Mouse (Mus musculus) urinary bladder, postnatal 10 days (tissue): ENCODE data around the gene Ifi204.
"Not testable (repeated sequence)": the region's sequence is repeated elsewhere in the genome, so short reads cannot be mapped to it uniquely, and the experiment has no call there.

Source experiments
- DNase-seq: peaks from one replicate; pipeline ENCODE4 v3.0.0; 2022; ENCODE audit warnings: low spot score

The Ifi204 gene

DNA sequence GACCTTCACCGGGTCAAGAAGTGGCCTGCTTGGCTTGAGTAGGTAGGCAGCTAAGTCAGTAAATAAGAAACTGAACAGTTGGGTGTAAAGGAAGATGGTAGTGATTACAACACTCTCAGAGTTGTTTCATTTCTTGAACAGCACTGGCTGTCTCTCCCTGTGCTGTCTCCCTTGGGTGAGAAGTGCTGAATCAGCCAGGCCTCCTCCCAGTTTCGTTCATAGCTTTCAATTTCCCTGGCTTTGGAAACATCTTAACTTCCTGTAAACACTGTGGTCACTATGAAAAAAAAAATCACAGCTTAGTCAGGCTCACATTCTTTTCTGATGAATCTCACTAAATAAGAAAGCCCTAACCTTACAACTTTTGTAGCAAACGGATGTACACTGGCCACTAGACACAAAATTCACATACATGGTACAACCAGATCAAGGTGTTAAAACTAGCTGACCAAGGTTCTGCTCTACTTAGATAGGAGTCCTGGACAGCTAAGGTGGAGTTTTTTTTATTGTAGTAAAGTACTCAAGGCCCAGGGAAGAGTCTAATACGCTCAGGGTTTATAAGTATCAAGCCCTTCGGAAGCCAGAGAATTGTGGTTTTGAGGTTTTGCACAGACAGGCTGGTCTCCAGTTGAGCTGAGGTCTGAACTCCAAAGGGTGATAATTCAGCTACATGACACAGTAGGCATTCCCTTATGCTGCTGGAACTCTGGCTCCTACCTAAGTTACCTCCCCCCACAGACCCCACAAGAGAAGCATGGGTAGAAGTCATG lies at the start of gene Ifi204:
Gene Ifi204, minus strand, starts transcription at position 96 of the 770 bp plus-strand sequence.
- DNase-seq, result not testable (repeated sequence)

DNA sequence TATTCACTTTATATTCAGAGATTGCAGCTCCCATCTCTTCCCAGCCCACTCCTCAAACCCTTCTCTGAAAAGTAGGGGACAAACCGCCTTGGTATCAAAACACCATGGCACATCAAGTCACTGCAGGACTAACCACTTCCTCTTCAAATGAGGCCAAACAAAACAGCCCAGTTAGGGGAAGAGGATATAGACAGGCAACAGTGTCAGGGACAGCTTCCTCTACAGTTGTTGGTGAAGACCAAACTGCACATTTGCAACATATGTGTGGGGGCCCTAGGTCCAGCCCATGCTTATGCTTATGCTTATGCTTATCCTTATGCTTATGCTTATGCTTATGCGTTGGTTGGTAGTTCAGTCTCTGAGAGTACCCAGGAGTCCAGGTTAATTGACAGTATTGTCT lies 42.6 kb upstream of the Ifi204 start:
- not testable (repeated sequence) for DNase-seq

DNA sequence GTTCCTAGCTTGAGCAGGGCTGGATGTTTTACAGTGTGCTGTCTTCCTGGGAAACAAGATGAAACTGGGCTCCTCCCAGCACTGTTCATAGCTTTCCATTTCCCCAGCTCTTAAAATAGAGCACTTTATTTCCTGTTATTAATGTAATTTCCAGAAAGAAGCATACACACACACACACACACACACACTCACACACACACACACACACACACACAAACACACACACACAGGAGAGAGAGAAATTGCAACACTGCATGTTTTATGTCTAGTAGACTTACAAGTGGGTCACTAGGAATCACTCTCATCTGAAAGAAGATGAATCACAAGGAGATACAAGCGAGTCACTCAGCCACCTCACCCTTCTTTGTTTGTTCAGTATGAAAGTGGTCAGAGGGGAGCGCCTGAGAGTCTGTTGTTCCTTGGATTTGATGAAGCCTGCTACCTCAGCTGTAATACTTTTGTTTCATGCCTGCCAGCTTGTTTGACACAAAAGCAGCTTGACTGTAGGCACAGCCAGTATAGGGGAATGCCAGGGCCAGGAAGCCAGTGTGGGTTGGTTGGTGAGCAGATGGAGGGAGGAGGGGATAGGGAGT lies 36.0 kb upstream of the Ifi204 start:
- DNase-seq, result not testable (repeated sequence)

DNA sequence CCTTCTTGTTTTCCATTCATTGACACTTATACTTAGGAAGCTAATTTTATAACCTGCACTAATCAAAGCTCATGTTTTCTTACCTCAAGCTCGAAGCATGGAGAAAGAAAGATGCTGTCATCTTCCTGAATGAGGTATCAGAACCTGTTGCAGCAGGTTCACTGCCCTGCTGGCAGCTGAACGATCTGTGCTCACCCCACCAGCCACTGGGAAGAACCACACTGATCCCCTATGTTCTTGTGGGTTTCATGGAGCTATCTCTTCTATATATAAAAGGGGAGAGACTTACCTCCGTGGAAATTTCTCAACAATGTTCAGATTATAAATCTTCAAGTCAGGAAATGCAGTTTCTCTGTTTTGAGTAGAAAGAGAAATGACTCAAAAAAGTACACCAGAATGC lies 35.5 kb upstream of the Ifi204 start:
- DNase-seq, result not testable (repeated sequence)

DNA sequence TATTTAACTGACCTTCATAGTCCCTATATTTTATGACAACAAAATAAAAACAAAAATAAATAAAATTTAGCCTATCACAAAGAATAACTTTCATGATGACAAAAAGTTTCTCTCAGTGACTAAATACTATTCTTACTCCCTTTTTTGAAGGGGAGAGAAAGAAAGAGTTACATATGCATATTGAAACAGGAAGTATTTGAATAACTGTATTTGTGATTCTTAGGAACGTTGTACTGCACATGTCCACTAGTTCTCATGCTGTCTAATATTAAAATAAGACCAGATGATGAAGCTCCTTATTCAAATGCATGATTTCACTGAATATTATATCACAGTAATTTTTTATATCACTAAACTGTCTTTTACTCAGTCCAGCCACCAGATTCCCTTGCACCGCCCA lies 35.0 kb upstream of the Ifi204 start:
- not testable (repeated sequence) for DNase-seq

DNA sequence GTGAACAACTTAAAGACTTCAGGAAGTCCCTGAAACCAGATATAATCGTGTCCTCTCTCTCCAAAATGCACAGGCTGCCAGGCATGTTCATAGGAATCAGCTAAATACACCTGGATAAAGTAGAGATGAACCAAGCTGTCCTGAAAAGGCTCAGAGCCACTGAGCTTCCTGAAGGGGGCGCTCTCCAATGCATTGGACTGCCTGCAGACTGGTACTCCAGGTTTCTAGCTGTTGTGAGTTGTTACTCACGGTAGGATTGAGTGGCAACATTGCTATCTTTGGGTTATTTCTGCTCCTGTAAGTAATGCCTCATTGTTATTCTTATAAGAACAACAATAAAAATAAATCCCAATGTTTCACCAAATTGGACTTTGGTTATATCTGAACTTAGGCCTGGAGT lies 6.7 kb upstream of the Ifi204 start:
- not testable (repeated sequence) for DNase-seq

DNA sequence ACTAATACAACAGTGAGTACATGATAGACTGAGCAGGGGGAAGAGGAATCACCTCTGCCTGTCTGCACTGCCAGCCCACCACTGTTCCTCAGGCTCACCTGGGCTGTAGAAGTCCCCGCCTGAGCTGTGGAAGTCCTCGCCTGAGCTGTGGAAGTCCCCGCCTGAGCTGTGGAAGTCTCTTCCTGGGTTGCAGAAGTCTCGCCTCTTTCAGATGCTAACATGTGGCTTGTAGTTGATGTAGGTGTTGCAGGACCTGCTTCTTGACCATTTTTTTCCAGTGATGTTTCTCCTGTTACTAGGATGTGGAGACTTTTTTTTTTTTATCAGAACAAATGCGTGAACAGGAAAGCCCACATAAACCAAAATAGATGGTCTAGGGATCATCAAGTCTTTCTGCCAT lies 6.7 kb downstream of the Ifi204 start:
- not testable (repeated sequence) for DNase-seq

DNA sequence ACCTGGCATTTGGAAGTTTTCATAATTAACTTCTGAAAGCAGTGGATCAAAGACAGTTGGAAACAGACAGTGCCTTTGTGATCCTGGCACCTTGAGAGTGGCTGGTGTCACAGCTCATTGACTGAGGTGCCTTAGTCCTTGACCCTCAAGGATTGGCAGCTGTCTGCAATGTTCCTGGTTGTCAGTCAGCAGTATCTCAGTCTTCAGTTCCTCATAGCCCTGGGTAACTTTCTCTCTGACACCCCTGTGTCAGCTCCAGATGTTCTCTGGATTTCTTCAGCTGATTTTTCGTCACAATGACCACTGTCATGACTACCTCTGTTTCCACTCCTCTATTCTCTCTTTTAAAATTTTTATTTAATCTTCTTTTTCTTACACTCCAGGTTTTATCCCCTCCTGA lies 24.5 kb downstream of the Ifi204 start:
- no peak for DNase-seq

DNA sequence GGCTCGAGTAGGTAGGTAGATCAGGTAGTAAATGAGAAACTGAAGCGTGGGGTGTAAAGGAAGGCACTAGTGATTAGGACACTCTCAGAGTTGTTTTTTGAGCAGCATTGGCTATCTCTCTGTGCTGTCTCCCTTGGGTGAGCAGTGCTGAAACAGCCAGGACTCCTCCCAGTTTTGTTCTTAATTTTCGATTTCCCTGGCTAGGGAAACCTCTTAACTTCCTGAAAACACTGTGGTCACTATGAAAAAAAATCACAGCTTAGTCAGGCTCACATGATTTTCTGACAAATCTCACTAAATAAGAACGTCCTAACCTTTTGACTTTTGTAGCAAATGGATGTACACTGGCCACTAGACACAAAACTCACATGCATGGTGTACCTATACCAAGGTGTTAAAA lies 25.1 kb downstream of the Ifi204 start, which contains the start of gene Ifi207:
Gene Ifi207, minus strand, starts transcription at position 92 of the 400 bp plus-strand sequence.
- no peak for DNase-seq

DNA sequence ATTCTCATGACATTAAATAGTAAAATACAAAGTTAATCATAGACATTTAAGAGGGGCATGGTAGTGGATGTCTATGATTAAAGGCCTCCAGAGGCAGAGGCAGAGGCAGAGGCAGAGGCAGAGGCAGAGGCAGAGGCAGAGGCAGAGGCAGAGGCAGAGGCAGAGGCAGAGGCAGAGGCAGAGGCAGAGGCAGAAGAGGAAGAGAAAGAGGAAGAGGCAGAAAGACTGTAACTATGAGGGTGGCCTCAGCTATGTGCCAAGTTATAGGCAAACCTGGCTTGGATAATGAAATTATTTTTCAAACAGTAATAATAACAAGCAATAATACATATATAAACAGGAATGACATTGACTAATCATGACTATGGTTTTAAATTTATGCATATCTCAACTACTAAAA lies 26.2 kb downstream of the Ifi204 start:
- no peak for DNase-seq

DNA sequence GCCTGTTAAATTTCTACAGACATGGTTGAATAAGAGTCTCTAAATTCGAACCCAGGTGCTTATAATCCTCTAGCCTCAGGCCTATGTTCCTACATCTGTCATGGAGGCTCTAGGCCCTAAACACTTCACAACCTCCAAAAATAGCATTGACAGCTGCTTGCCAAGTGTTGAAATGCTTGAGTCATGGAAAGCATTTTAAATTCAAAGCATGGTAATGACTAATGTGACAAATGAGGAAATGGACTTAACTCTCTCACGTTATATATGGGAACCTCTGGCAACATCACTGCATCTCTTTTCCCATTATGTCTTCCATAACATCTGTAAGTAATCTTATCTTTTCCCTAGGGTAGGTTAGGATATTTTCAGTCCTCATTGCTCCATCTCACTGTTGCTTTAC lies 29.8 kb downstream of the Ifi204 start:
- no peak for DNase-seq

DNA sequence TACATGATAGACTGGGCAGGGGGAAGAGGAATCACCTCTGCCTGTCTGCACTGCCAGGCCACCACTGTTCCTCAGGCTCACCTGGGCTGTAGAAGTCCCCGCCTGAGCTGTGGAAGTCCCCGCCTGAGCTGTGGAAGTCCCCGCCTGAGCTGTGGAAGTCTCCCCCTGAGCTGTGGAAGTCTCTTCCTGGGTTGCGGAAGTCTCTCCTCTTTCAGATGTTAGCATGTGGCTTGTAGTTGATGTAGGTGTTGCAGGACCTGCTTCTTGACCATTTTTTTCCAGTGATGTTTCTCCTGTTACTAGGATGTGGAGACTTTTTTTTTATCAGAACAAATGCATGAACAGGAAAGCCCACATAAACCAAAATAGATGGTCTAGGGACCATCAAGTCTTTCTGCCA lies 31.7 kb downstream of the Ifi204 start:
- DNase-seq, result not testable (repeated sequence)

DNA sequence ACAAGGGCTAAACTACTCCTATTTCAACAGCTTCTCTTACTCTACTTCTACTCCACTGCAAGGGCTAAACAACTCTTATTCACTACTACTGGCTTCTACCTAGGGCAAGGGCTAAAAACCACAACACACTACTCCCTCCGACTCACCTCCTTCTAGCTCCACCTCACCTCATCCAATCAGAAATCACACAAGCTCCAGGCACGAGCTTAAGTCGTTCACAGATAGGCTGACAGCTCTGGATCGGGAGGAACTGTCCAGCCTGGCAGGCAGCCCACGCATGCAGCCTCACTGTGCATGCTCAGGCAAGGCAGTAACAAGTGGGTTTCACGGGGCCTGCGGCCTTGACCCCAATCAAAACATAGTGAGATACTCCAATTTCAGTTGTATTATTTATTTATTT lies 33.5 kb downstream of the Ifi204 start:
- no peak for DNase-seq
